Mouse (Mus musculus): ENCODE data around the gene Chrdl2. TPM values are rescaled to one million over a fixed set of nuclear protein-coding genes. Genes with fewer than 3 reads are reported as not detected.
A peak's percentile ranks its signal among the peaks of the same experiment; 100 is the strongest.

Gene Chrdl2
- polyA plus RNA-seq, 1 experiment from 2014 or later, result 1.1 TPM

DNA sequence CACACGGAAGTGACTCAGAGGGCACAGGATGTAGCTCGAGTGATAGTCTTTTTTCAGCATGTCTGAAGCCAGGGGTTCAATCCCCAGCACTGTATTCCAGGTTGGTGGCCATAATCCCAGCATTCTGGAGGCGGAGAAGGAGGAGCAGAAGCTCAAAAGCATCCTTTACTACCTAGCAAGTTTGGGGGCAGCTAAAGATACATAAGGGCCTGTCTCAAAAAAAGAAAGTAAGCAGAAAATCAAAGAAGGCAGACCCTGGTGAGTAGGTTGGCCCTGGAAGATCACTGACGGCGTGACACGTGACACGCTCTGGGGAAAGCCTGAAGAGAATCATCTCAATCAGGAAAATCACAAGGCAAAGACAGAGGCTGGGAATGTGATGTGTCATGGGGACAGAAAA lies 12.8 kb upstream of the Chrdl2 start:
- no peaks in the 10 kb centered on the region for H3K27me3 ChIP-seq (replicated peaks; ENCODE audit: control insufficient read depth, insufficient read depth, low read length)
- WGBS, result 87% methylated on average over 7 of the region's 7 CpGs
- no peak overlapping the region for H3K4me2 ChIP-seq (ENCODE audit: low read length)
- no peak overlapping the region for H3K4me3 ChIP-seq (ENCODE audit: low read depth, low read length)
- H3K27ac ChIP-seq (ENCODE audit: low read depth), result no peak overlapping the region
- ATAC-seq (replicated peaks; ENCODE audit: low FRiP score, low TSS enrichment, low read depth) (no peak), DNase-seq (ENCODE audit: low spot score) (no peak)
- no peaks in the 10 kb centered on the region for H3K4me1 ChIP-seq (replicated peaks; ENCODE audit: control insufficient read depth, insufficient read depth, low read length)
- no peaks in the 10 kb centered on the region for H3K36me3 ChIP-seq (ENCODE audit: control insufficient read depth, insufficient read depth, low read length)
- no peak overlapping the region for H3K9ac ChIP-seq (ENCODE audit: low read length)
- H3K9me3 ChIP-seq (ENCODE audit: control insufficient read depth, low read length), result no peaks in the 10 kb centered on the region

DNA sequence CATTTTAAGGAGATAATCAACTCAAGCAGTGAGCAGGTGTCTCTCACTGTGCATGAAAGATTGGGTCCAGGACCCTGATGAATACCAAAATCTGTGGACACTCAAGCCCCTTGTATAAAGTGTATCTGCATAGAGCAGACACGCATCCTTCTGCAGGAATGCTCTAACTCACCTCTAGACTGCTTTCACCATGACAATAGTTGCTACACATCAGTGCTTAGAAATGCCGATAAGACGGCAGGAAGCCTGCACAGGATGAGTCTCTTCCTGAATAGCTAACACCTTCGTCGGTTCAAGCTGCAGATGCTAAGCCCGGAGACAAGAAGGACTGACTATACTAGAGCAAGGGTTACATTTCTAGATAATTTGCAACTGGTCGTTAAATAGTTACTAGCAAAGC lies 10.8 kb upstream of the Chrdl2 start:
- 74% methylated on average over 7 of the region's 7 CpGs for WGBS
- Histone ChIP-seq H3K9ac (ENCODE audit: low read length) (no peak overlapping the region), H3K27me3 (replicated peaks; ENCODE audit: control insufficient read depth, insufficient read depth, low read length) (no peaks in the 10 kb centered on the region), H3K4me3 (ENCODE audit: low read depth, low read length) (no peak overlapping the region), H3K4me2 (ENCODE audit: low read length) (no peak overlapping the region), H3K9me3 (ENCODE audit: control insufficient read depth, low read length) (no peaks in the 10 kb centered on the region), H3K36me3 (ENCODE audit: control insufficient read depth, insufficient read depth, low read length) (no peaks in the 10 kb centered on the region), H3K27ac (ENCODE audit: low read depth) (no peak overlapping the region), H3K4me1 (replicated peaks; ENCODE audit: control insufficient read depth, insufficient read depth, low read length) (no peaks in the 10 kb centered on the region)
- DNase-seq (ENCODE audit: low spot score) (no peak), ATAC-seq (replicated peaks; ENCODE audit: low FRiP score, low TSS enrichment, low read depth) (no peak)

DNA sequence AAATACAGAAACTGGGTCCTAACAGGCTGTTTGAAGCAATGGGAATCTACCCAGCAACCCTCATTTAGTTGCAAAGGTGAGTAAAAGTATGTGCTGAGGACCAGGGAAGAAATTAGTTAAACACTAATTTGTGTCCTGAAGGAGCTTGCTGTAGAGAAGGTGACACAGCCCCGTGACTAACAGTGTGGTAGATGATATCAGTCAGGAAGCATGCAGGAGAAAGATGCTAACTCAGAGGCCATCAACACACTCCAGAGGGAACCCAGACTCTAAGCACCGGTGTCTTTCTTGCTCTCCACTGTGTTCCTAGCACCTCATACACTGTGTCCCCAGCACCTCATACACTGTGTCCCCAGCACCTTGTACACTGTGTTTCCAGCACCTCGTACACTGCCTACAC lies 7.3 kb upstream of the Chrdl2 start:
- H3K36me3 ChIP-seq (ENCODE audit: control insufficient read depth, insufficient read depth, low read length), result no peaks in the 10 kb centered on the region
- no peak for ATAC-seq (replicated peaks; ENCODE audit: low FRiP score, low TSS enrichment, low read depth)
- no peak overlapping the region for H3K4me3 ChIP-seq (ENCODE audit: low read depth, low read length)
- DNase-seq (ENCODE audit: low spot score), result no peak
- WGBS, result 84% methylated on average over 3 of the region's 3 CpGs
- no peak overlapping the region for H3K27ac ChIP-seq (ENCODE audit: low read depth)
- H3K27me3 ChIP-seq (replicated peaks; ENCODE audit: control insufficient read depth, insufficient read depth, low read length), result no peaks in the 10 kb centered on the region
- no peak overlapping the region for H3K4me2 ChIP-seq (ENCODE audit: low read length)
- H3K9ac ChIP-seq (ENCODE audit: low read length), result no peak overlapping the region
- no peaks in the 10 kb centered on the region for H3K9me3 ChIP-seq (ENCODE audit: control insufficient read depth, low read length)
- H3K4me1 ChIP-seq (replicated peaks; ENCODE audit: control insufficient read depth, insufficient read depth, low read length), result no peaks in the 10 kb centered on the region

DNA sequence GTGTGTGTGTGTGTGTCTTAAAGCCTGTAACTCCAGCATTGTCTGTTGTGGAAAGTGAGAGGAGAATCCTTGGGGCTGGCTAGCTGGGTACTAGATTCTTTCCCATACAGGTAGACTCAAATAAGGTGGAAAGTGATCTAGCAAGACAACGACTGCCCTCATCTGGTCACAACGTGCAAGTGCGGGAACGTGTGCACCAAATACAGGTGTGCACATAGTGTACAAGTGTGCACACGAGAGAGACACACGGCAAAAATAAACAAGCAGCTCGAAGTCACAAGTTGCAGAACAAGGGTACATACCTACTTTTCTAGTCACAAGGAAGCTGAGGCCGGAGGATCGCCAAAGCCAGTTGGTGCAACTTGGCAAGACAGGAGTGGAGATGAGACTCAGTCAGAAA lies 2.2 kb upstream of the Chrdl2 start:
- Histone ChIP-seq H3K27me3 (replicated peaks; ENCODE audit: control insufficient read depth, insufficient read depth, low read length) (peaks cover 46% of the 10 kb centered on the region), H3K9me3 (ENCODE audit: control insufficient read depth, low read length) (no peaks in the 10 kb centered on the region), H3K4me3 (ENCODE audit: low read depth, low read length) (no peak overlapping the region), H3K4me1 (replicated peaks; ENCODE audit: control insufficient read depth, insufficient read depth, low read length) (no peaks in the 10 kb centered on the region), H3K9ac (ENCODE audit: low read length) (no peak overlapping the region), H3K4me2 (ENCODE audit: low read length) (no peak overlapping the region), H3K36me3 (ENCODE audit: control insufficient read depth, insufficient read depth, low read length) (no peaks in the 10 kb centered on the region), H3K27ac (ENCODE audit: low read depth) (no peak overlapping the region)
- WGBS, result 49% methylated on average over 9 of the region's 9 CpGs
- ATAC-seq (replicated peaks; ENCODE audit: low FRiP score, low TSS enrichment, low read depth) (no peak), DNase-seq (ENCODE audit: low spot score) (no peak)

DNA sequence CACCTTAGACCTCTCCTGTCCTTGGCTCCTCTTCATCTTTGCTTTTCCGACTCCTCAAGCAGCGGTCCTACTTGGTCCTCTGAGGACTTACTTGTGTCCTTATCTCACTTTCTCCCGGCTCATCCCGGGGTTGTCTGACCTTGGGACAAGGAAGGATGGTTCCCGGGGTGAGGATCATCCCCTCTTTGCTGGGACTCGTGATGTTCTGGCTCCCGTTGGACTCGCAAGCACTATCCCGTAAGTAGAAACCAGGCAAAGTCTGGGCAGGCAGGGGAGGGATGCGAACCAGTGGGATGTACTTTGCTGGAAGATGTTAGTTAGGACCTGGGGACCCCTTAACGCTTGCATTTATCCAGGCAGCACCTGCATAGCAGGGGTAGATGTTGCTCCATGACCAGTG lies 439 bp downstream of the Chrdl2 start:
- ATAC-seq (replicated peaks; ENCODE audit: low FRiP score, low TSS enrichment, low read depth), result no peak
- peaks cover 54% of the 10 kb centered on the region for H3K27me3 ChIP-seq (replicated peaks; ENCODE audit: control insufficient read depth, insufficient read depth, low read length)
- DNase-seq (ENCODE audit: low spot score), result no peak
- H3K4me2 ChIP-seq (ENCODE audit: low read length), result peak overlapping the region; percentile 95
- no peaks in the 10 kb centered on the region for H3K9me3 ChIP-seq (ENCODE audit: control insufficient read depth, low read length)
- no peak overlapping the region for H3K9ac ChIP-seq (ENCODE audit: low read length)
- H3K4me1 ChIP-seq (replicated peaks; ENCODE audit: control insufficient read depth, insufficient read depth, low read length), result no peaks in the 10 kb centered on the region
- H3K36me3 ChIP-seq (ENCODE audit: control insufficient read depth, insufficient read depth, low read length), result no peaks in the 10 kb centered on the region
- H3K27ac ChIP-seq (ENCODE audit: low read depth), result no peak overlapping the region
- WGBS, result 4% methylated on average over 11 of the region's 11 CpGs
- H3K4me3 ChIP-seq (ENCODE audit: low read depth, low read length), result peak overlapping the region; percentile 37

DNA sequence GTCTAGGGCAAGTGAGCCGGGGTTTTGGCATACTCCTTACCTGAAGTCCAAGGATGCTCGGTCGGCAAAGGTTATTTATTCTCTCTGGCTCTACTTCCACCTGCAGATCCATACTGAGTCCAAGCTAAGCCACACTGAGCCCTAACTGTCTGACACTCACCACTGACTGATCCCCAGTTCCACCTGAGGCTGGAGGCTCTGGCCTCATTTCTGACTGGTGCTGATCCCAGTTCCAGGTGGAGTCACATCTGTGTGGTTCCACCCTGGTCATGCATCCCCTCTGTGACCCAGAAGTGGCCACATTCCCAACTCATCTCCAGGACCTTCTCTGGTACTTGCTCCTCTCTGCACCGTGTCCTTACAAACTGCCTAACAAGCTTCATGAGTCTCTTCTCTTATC lies 2.8 kb downstream of the Chrdl2 start:
- 88% methylated on average over 4 of the region's 4 CpGs for WGBS
- H3K36me3 ChIP-seq (ENCODE audit: control insufficient read depth, insufficient read depth, low read length), result no peaks in the 10 kb centered on the region
- ATAC-seq (replicated peaks; ENCODE audit: low FRiP score, low TSS enrichment, low read depth) (no peak), DNase-seq (ENCODE audit: low spot score) (no peak)
- 0 out of 2 replicates have a peak, but pooled peaks cover 3% of the 10 kb centered on the region for H3K4me1 ChIP-seq (replicated peaks; ENCODE audit: control insufficient read depth, insufficient read depth, low read length)
- H3K27me3 ChIP-seq (replicated peaks; ENCODE audit: control insufficient read depth, insufficient read depth, low read length), result peaks cover 54% of the 10 kb centered on the region
- H3K4me2 ChIP-seq (ENCODE audit: low read length), result no peak overlapping the region
- H3K9ac ChIP-seq (ENCODE audit: low read length), result no peak overlapping the region
- no peaks in the 10 kb centered on the region for H3K9me3 ChIP-seq (ENCODE audit: control insufficient read depth, low read length)
- no peak overlapping the region for H3K27ac ChIP-seq (ENCODE audit: low read depth)
- no peak overlapping the region for H3K4me3 ChIP-seq (ENCODE audit: low read depth, low read length)

DNA sequence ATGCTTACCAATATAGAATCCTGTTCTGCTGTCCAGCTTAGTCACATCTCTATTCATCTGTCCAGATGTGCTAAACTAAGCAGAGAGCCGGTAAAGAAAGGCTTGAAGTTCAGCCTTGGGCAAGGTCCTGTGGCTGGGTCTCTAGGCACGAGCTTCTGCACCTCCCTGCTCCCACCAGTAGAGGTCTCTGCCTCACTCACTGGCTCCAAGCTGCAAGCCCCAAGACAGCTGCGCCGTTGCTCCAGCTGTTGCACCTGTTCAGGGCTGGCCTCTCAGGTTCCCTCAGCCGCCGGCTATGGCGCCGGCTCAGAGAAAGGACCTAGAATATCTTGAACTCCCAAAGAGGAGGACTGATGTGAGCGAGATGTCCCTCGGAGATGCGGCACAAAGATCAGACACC lies 3.7 kb downstream of the Chrdl2 start:
- WGBS, result 14% methylated on average over 11 of the region's 11 CpGs
- no peaks in the 10 kb centered on the region for H3K36me3 ChIP-seq (ENCODE audit: control insufficient read depth, insufficient read depth, low read length)
- no peaks in the 10 kb centered on the region for H3K9me3 ChIP-seq (ENCODE audit: control insufficient read depth, low read length)
- ATAC-seq (replicated peaks; ENCODE audit: low FRiP score, low TSS enrichment, low read depth) (peak; percentile 36; the same call in 1 of the 2 replicates), DNase-seq (ENCODE audit: low spot score) (peak; percentile 85)
- 0 out of 2 replicates have a peak, but pooled peaks cover 3% of the 10 kb centered on the region for H3K4me1 ChIP-seq (replicated peaks; ENCODE audit: control insufficient read depth, insufficient read depth, low read length)
- H3K27ac ChIP-seq (ENCODE audit: low read depth), result no peak overlapping the region
- no peak overlapping the region for H3K4me3 ChIP-seq (ENCODE audit: low read depth, low read length)
- peaks cover 46% of the 10 kb centered on the region for H3K27me3 ChIP-seq (replicated peaks; ENCODE audit: control insufficient read depth, insufficient read depth, low read length)
- no peak overlapping the region for H3K9ac ChIP-seq (ENCODE audit: low read length)
- no peak overlapping the region for H3K4me2 ChIP-seq (ENCODE audit: low read length)

DNA sequence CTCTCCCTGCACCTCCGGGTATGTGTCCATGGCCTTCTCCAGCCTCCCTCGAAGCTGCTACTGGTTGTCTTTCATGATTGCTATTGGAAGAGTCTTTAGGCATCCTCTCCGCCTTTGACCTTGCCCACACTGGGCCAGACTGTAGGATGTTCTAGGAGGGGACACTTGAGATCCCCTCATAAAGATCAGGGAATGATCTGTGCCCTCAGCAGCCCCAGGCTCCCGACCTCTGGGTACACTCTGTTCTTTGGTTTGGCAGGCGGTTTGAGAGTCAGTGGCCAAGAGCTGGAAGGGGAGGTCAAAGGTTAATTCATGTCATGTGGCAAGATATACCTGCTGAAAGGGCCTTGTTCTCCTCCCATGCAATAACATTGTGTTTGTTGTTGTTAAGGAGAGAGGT lies 4.7 kb downstream of the Chrdl2 start:
- Histone ChIP-seq H3K36me3 (ENCODE audit: control insufficient read depth, insufficient read depth, low read length) (no peaks in the 10 kb centered on the region), H3K27ac (ENCODE audit: low read depth) (no peak overlapping the region), H3K4me3 (ENCODE audit: low read depth, low read length) (no peak overlapping the region), H3K4me2 (ENCODE audit: low read length) (no peak overlapping the region), H3K27me3 (replicated peaks; ENCODE audit: control insufficient read depth, insufficient read depth, low read length) (peaks cover 35% of the 10 kb centered on the region), H3K9me3 (ENCODE audit: control insufficient read depth, low read length) (no peaks in the 10 kb centered on the region), H3K9ac (ENCODE audit: low read length) (no peak overlapping the region), H3K4me1 (replicated peaks; ENCODE audit: control insufficient read depth, insufficient read depth, low read length) (0 out of 2 replicates have a peak, but pooled peaks cover 3% of the 10 kb centered on the region)
- 42% methylated on average over 5 of the region's 5 CpGs for WGBS
- DNase-seq (ENCODE audit: low spot score) (no peak), ATAC-seq (replicated peaks; ENCODE audit: low FRiP score, low TSS enrichment, low read depth) (no peak)

DNA sequence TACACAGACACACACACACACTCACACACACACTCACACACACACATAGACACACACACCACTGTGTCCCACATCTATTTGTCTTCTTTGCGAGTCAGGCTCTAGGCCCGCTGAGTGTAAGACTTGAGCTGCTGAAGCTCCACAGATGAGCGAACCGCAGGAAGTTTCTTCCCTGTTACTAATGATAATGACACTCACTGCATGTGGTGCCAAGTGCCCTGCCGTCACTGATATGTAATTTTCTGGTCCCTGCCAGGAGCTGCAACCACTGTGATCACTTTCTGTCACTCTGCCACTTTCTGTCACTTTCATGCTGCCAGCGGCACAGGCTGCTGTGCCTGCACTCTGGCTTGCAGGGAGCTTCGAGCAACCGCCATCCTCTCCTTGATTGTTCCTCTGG lies 6.1 kb downstream of the Chrdl2 start:
- Histone ChIP-seq H3K4me1 (replicated peaks; ENCODE audit: control insufficient read depth, insufficient read depth, low read length) (0 out of 2 replicates have a peak, but pooled peaks cover 3% of the 10 kb centered on the region), H3K4me2 (ENCODE audit: low read length) (no peak overlapping the region), H3K36me3 (ENCODE audit: control insufficient read depth, insufficient read depth, low read length) (no peaks in the 10 kb centered on the region), H3K27me3 (replicated peaks; ENCODE audit: control insufficient read depth, insufficient read depth, low read length) (peaks cover 26% of the 10 kb centered on the region), H3K9me3 (ENCODE audit: control insufficient read depth, low read length) (no peaks in the 10 kb centered on the region), H3K27ac (ENCODE audit: low read depth) (no peak overlapping the region), H3K4me3 (ENCODE audit: low read depth, low read length) (no peak overlapping the region), H3K9ac (ENCODE audit: low read length) (no peak overlapping the region)
- 52% methylated on average over 8 of the region's 8 CpGs for WGBS
- DNase-seq (ENCODE audit: low spot score) (no peak), ATAC-seq (replicated peaks; ENCODE audit: low FRiP score, low TSS enrichment, low read depth) (no peak)
